Mouse (Mus musculus): ENCODE results near the gene Spaca5.

- TF ChIP-seq CTCF (IDR thresholded peaks at IDR 0.05) (no peak), EP300 (IDR thresholded peaks at IDR 0.05) (no peak)
Measured at GRCm38 (mm10) chrX:21089867-21090239, 21.6 kb downstream of the Spaca5 start.
